Mouse (Mus musculus) layer of hippocampus, postnatal 14 days (tissue): ENCODE results near the gene Cacna2d1. TPM values are rescaled to one million over a fixed set of nuclear protein-coding genes. Genes with fewer than 3 reads are reported as not detected.

ENCODE experiments used
- DNase-seq, 2 experiments: peaks; one replicate each; pipeline ENCODE4 v3.0.0; 2021 to 2022; ENCODE audit warnings: low spot score in 2 of 2, mixed read lengths in 1 of 2
- long read RNA-seq, 2 experiments: library from polyadenylated mRNA; stranded (forward); transcript quantifications; one replicate each; pipeline ENCODE4 v2.0.0; 2021
- total RNA-seq, 2 experiments: library from RNA; stranded (reverse); gene quantifications; 2 replicates each; pipeline ENCODE4 v1.2.3; 2021

The Cacna2d1 gene
- 100 to 1,000 TPM; 134 to 141 TPM for total RNA-seq
- long read RNA-seq, experiment 1, partial matches to known transcripts = 4 of 7 reads
- long read RNA-seq, experiment 1, other reads (novel, unspliced or antisense) = 3 of 7 reads
- long read RNA-seq, experiment 2, partial matches to known transcripts = 5 of 16 reads
- long read RNA-seq, experiment 2, other reads (novel, unspliced or antisense) = 9 of 16 reads

- peak; percentile 41 to 55 for DNase-seq
Measured at GRCm38 (mm10) chr5:15934376-15935233, at the start of gene Cacna2d1. TSS of gene Cacna2d1 (plus strand) at chr5:15934691.

- DNase-seq = no peak
Measured at GRCm38 (mm10) chr5:15895098-15895497, 39.4 kb upstream of the Cacna2d1 start.

DNA sequence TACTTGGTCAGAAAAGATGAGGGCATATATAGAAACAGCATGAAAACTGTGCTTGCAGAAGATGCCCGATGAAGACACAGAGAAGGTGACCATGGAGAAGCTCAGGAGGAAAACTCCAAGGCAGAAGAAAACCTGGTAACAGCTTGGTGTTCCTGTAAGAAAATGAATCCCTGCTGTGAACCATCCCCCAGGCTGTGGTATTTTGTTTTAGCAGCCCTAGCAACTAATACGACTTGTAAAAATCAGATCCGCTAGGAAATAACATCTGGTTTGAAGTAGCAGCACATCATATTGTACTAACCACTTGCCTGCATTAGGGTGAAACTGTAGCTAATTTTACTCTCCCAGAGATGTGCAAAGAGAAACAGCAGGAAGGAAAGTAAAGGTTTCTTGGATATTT is 37.8 kb upstream of the Cacna2d1 start:
- no peak for DNase-seq

DNA sequence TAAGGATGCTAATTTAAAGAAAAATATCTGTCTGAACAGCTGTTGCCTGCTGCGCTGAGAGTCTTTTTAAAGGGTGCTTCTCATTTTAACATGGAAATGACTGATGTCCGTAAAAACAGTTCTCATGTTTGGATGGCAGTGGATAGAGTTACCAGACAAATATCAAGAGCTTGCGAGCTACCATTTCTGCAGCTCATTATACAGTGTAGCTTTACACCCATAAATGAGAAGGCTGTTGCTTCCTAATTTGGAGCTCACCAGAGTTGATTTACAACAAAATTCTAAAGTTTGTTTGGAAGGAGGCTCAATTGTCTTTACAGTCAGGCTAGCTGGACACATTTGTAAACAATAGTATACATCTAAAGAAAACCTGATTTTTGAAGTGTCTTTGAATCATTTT is 28.0 kb upstream of the Cacna2d1 start:
- DNase-seq = no peak

GRCm38 (mm10) chr5:15914931-15915330 is 19.6 kb upstream of the Cacna2d1 start:
- DNase-seq = peak in 1 of 2 experiments; percentile 60

GRCm38 (mm10) chr5:15928506-15928905 is 6.0 kb upstream of the Cacna2d1 start:
- DNase-seq = no peak

- no peak for DNase-seq
Measured at GRCm38 (mm10) chr5:15933017-15933416, 1.5 kb upstream of the Cacna2d1 start.

- DNase-seq = peak; percentile 21 to 37
Measured at GRCm38 (mm10) chr5:15933581-15934375, 713 bp upstream of the Cacna2d1 start.

- DNase-seq = peak in 1 of 2 experiments; percentile 29
Measured at GRCm38 (mm10) chr5:15935234-15935728, 790 bp downstream of the Cacna2d1 start.

- DNase-seq = peak; percentile 16 to 22
Measured at GRCm38 (mm10) chr5:15935831-15936710, 1.6 kb downstream of the Cacna2d1 start.

DNA sequence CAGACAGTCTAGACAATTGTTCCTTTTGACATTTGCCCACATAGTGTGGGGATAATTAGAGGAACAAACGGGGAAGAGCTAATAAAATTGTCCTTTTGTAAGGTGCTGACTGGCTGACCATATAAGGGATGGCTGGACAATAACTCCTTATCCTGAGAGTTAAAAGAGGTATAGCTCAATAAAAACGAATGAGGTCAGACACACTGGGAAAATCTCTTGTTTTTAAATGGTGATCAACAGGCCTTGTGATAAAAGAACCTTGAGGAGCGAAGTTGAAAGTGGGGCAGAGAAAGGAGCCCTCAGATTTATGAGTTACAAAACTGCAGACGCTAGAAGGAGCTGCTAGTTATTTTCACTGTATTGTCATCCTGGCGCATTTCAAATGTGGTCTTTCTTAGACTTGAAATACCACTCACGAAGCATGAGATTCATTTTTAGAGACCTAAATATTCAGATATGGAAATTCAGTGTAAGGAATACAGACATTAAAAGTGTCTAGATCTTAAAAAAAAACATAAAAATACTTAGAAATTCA is 6.8 kb downstream of the Cacna2d1 start:
- DNase-seq = no peak

DNA sequence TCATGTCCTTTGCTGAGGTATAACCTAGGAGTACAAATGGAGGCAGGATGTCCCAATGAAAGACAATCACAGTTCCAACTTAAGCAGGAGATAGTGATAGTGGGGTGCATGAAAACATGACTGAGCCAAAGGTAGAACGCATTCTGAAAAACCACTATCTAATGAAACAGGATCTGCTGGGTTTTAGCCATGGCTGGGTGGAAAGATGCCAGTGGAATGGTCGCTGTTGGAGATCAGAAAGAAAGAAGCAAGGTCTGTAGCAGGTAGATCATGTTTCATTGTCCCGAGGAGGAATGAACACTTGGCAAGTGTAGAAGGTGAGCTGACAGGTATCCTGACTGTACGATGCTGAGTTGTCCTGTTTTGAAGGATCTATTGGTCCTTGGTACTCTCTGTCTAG is 7.6 kb downstream of the Cacna2d1 start:
- no peak for DNase-seq

DNA sequence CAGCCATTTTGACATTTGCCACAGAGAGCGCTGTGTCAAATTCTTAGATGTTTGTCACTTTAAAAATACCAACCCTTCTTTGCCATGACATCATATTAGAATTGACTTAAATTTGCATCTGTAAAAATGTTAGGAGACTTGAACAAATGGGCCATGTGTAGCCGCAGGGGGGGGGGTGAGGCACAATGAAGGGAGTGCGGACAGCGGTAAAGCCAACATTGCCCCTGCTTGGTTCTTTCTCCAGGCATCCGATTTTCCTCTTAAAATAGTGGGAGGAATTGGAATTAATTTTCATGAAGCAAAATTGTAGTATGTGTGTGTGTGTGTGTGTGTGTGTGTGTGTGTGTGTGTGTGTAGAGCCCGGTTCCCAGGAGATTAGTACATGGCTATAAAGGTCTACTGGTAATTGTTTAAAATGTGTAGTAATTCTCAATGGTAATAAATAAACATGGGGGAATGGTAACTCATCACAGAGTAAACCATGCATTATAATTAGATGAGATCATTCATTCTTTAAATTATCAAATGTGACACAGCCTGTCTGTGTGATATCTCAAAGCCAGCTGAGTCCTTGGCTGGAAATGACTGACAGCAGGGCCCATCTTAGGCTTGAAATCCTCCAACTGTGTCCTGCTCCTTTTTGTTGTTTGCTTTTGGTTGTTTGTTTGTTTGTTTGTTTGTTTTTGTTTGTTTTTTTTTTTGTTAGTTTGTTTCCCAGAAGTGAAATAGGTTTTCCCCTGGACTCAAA is 14.0 kb downstream of the Cacna2d1 start:
- DNase-seq = no peak

DNA sequence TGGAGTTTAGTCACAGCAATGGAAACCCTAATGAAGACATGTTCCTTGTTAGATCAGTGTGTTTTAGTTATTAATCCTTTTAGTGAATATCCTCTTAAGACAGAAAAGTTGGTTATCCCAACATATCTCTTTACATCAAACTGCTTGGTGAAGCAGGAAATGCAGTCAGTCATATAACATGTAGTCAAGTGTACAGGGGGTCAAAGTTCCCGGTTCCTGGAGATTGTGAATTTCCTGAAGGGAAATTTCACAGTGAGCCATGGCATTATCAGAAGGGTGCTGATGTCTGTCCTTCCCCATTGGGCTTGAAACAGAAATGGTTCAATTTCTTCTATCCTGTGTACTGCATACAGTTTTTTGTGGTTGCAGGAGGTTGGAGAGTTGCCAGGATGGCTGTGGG is 25.3 kb downstream of the Cacna2d1 start:
- no peak for DNase-seq

DNA sequence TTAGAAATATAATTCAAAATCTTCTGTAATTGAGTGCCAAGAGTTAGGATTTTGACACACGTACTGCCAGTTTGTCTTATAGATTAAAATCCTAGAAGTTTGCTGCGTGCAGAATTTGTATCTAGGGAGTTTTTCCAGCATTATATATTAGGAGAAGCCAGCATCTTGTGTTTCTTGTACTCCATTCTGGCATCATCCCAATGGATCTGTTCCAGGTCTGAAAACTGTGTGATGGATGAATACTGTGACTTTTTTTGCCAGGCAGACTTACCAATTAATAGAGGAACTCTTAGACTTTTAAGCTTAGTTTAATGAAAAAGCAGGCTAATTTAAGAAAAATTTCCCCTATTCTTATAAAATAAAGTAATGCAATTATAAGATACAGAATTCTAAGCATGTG is 27.4 kb downstream of the Cacna2d1 start:
- DNase-seq = peak in 1 of 2 experiments; percentile 36

DNA sequence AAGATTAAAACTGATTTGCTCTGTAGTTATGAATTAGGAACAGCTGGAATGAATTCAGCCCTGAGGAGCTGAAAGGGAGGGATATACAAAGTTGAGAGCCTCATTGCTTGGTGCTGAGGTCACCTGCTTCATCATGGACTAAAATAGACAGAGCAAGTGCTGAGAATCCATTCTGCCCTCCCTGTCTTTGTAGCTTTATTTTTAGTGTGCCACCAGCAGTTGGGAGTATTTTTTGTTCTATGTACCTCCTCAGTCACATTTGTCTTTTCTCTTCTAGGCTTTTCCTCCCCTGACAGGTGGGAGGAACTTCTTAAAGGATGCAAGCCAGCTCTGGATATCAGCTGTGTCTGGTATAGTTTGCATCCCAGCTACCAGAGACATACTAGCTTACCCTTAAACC is 32.4 kb downstream of the Cacna2d1 start:
- DNase-seq = no peak

GRCm38 (mm10) chr5:15971821-15972220 is 37.3 kb downstream of the Cacna2d1 start:
- DNase-seq = no peak

- no peak for DNase-seq
Measured at GRCm38 (mm10) chr5:15972351-15972750, 37.9 kb downstream of the Cacna2d1 start.

GRCm38 (mm10) chr5:15974652-15975051 is 40.2 kb downstream of the Cacna2d1 start:
- no peak for DNase-seq

GRCm38 (mm10) chr5:15979225-15979624 is 44.7 kb downstream of the Cacna2d1 start:
- DNase-seq = no peak
